Mouse (Mus musculus) left cerebral cortex, postnatal 14 days (tissue): ENCODE data around the gene Cdk14. TPM values are rescaled to one million over a fixed set of nuclear protein-coding genes. Genes with fewer than 3 reads are reported as not detected.
A peak's percentile ranks its signal among the peaks of the same experiment; 100 is the strongest.
"Not testable (repeated sequence)": the region's sequence is repeated elsewhere in the genome, so short reads cannot be mapped to it uniquely, and the experiment has no call there.

Experiments used
- DNase-seq, 2 experiments: peaks; one replicate each; pipeline ENCODE4 v3.0.0; 2021 to 2022; ENCODE audit warnings: low spot score in 2 of 2, mixed read lengths in 1 of 2
- intact Hi-C: fragments of 180-260 bp; cut with DNase I; formaldehyde crosslinking; loops from one replicate; pipeline ENCODE4 v1.15.1; 2025
- total RNA-seq, 2 experiments: library from RNA; stranded (reverse); gene quantifications; 2 replicates each; pipeline ENCODE4 v1.2.3; 2021

Gene Cdk14
- total RNA-seq, 2 experiments from 2014 or later = 159 to 167 TPM

GRCm38 (mm10) chr5:5240121-5240520, 180.0 kb downstream of the Cdk14 start:
- intact Hi-C loops = no loop called here
- peak in 1 of 2 experiments; percentile 44 for DNase-seq

- DNase-seq, intact Hi-C loops: not testable (repeated sequence)
Observed at GRCm38 (mm10) chr5:5234935-5235334, 185.2 kb downstream of the Cdk14 start.

- DNase-seq = no peak
- intact Hi-C loops = no loop called here
Observed at GRCm38 (mm10) chr5:5226966-5227365, 193.1 kb downstream of the Cdk14 start.

DNA sequence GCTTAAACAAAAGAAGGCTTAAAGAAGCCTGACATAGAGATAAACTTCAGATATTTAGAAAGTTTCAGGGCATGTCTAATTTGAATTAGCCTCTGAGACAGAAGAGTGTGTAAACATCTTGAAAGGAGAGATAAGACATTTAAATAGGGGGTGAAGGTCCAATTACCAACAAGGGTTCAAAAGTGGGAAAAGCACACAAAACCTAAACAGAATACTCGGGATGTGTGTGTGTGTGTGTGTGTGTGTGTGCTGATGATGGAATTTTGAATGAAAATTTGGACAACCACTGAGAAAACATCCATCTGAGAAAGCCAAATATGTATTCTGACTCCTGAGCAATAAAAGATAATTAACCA, 208.4 kb downstream of the Cdk14 start:
- intact Hi-C loops = no loop called here
- DNase-seq = no peak

DNA sequence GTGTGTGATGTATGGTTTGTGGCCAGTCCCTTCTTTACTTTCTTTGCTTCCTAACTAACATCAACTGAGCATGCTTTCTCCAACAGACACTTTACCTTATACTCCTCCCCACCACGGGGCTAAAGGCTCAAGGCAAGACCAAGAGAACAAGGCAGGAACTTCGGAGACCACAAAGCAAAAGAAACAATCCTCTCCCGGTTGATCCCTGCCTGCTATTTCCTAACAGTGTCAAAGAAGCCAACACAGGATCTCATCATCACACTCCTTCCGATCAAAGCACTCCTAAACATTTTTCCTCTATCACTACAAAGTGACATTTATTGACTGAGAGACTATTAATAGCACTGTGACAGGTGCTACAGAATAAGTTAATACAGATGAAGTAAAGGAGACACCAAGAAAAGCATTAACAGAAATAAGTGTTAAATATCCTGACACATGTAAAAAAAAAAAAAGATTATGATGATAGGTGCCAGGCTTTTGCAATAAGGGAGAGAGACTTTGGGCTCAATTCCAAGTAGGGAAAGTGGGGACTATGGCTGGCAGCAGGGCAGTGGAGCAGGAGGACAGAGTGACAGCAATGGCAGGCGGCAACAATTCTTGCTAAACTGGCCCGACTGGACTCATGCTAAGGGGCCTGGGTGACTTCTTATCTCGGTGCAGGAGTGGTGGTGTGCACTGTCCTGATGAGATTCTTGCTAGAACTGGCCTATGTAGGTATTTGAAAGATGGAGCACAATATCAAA, 208.9 kb downstream of the Cdk14 start:
- DNase-seq = no peak
- intact Hi-C loops = no loop called here

DNA sequence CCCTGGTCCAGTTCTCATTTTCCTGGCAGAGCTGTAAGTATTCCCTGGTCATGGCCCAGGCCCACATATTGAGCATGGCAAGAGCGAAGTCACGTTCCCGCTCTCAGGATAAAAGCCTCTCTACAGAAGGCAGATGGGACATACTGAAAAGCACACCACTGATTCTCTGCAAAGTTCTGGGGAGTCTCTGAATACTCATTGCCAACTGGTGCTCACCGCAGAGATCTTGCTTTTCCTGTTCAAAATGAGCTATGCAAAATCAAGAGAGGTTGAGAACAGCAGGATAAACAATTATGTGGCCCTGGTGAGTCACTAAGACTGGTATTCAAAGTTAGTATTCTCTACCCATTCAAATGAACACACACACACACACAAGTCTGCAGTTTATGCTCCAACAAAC, 212.1 kb downstream of the Cdk14 start:
- intact Hi-C loops = no loop called here
- DNase-seq = peak in 1 of 2 experiments; percentile 15

DNA sequence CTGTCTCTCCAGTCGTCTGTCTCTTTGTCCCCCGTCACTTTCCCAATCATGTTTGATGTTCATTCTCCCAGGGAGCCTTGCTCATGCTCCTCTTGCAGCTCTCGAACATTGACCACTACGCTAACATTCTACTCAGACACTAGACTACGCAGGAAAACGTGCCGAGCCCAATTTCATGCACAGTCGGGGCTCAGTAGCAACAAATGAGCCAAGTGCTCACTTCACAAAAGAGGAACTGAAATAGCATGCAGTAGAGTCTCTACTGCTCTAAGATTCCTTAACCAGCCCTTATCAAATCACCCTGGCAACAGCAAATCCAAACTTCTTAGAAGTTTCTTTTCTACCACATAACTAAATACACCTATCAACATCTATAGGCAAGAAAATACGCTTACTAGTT, 214.1 kb downstream of the Cdk14 start:
- intact Hi-C loops = no loop called here
- no peak for DNase-seq

DNA sequence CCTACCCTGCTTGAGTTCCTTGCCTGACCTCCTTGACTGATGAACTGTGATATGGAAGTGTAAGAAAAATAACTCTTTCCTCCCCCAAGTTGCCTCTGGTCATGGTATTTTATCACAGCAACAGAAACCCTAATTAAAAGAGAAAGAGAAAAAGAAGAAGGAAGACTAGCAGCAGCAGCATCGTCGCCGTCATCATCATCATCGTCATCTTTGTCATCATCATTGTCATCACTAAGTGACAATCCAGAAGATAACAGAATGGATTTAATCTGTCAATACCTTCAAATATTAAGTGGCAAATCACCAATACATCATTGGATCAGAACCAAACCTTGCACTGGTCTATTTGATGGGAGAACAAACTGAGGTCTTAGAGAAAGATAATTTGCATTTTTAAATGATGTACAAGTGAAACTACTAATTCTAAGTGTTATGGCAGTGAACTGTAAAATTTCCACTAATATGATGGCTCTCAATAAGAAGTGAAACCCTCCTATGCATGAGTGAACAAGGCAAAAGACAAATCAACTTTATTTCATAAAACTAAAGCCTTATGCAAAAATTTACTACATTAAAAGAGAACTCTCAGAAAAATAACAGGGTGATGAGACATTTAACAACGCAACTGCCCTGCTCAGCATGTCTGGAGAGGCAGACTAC, 225.4 kb downstream of the Cdk14 start:
- intact Hi-C loops = no loop called here
- no peak for DNase-seq

DNA sequence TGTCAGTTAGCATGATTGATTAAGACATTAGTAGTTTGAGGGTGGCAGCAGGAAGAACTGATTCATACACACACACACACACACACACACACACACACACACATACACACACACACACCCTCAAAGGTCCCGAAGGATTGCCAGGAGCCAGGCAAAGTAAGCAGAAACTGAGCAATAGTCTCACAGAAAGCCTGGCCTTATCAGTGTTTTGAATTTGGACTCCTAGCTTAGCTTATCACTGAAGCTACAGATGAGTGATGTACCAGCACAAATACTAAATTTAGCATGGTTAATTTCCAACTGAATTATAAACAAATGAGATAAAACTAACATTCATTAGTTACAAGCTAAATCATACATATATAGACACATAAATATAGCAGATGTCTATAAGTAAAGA, 230.5 kb downstream of the Cdk14 start:
- DNase-seq = no peak
- intact Hi-C loops = no loop called here

DNA sequence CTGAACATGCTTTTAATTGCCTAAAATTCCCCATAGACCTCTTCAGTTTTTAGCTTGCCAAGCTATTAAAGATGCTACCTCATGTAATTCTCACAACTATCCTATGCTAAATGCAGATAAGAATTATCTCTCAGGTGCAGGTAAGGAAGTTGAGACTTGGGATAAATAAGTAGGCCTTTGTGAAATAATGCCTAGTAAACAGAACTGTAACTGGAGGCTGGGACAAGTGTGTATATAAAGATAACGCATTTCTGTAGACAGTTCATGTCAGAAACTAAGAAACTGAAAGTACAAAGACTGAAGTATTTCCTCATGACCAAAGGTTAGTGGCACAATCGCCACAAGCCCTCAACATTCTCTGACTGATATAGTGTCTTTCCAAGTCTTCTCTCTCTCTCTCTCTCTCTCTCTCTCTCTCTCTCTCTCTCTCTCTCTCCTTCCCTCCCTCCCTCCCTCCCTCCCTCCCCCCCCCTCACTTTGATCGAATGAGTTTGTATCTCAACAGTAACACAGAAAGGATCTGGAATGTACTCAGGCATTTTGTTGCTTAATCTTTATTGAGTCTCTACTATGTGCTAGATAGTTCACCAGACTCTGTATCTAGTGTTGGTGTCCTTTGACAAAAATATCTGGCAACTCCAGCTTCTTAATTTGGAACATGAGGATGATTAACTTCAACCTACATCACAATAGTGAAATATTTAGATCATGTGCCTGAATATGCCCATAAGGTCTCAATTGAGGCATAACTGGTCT, 233.9 kb downstream of the Cdk14 start:
- no peak for DNase-seq
- intact Hi-C loops = no loop called here

- DNase-seq = no peak
- intact Hi-C loops = no loop called here
Observed at GRCm38 (mm10) chr5:5185521-5185920, 234.6 kb downstream of the Cdk14 start.

DNA sequence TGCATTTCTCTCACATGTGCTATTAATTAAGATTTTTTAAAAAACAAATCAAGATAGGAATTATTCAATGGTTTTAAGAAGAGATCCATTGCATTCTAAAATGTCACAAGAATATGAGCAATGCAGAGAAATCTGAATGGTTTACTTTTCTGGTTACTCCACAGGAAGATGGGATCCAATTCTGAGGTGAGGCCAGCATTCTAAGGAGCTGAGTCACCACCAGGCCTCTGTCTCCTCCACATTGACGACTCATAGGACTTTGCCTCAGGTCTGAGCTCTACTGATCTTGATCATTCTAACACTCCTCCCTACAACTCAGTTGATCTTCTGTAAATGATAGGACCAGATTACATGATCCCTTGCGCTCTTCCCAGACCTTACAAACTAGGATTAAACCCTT, 239.4 kb downstream of the Cdk14 start:
- DNase-seq = no peak
- intact Hi-C loops = no loop called here

DNA sequence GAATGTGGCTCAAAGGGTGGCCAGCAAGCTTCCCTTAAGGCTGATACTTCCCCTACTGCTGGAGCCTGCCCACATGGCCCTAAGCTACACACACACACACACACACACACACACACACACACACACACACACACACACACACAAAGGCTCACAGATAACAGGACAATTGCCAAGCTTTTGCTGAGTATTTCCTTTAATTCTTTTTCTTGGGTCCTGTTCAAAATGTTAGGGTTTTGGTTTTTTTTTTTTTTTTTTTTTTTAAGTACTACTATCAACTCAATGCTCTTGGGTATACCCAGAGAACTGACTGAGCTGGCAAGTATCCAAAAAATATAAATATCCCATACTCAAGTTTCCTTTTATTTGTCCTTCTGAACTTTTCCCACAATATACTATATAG, 239.8 kb downstream of the Cdk14 start:
- DNase-seq = no peak
- intact Hi-C loops = no loop called here

GRCm38 (mm10) chr5:5176052-5176451, 244.1 kb downstream of the Cdk14 start:
- no peak for DNase-seq
- intact Hi-C loops = no loop called here

DNA sequence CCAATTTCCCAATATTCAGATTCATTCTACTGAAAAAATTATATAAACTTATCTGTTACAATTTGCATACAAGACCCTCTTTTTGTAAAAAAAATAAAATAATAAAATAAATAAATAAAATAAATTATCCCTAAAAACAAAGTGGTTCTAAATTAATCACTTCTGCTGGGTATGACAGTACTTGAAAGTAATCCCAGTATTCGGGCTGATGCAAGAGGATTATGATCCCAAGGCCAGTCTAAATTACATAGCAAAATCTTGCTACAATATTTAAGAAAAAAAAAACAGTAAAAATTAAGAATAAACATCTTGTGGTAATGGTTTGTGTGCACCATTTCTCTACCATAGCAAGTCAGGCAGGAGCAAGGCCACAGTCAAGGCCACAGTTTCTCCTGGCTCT, 244.5 kb downstream of the Cdk14 start:
- DNase-seq = no peak
- intact Hi-C loops = no loop called here

DNA sequence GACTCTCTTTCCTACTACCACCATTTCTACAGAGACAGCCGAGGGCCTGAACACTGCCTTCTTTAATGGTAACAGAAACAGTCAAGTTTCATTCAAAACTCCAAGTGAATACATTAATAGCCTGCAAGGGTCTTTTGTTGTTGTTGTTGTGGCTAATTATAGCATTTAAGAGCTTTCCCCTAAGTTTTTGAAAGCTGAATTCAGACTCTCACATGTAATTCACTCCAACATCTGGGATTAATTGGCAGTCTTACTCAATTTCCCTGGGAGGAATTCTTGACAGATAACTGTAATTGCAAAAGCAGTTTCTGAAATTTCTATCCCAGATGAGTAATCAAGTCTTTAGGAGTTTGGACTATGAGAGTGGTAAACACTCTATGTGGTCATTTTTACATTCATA, 245.0 kb downstream of the Cdk14 start:
- intact Hi-C loops = no loop called here
- DNase-seq = no peak

- intact Hi-C loops = loop anchor here (10.0 kb wide), 1 partner anchor 171 kb away; no protein-coding TSS in a partner anchor
- DNase-seq = no peak
Observed at GRCm38 (mm10) chr5:5166086-5166485, 254.0 kb downstream of the Cdk14 start.

DNA sequence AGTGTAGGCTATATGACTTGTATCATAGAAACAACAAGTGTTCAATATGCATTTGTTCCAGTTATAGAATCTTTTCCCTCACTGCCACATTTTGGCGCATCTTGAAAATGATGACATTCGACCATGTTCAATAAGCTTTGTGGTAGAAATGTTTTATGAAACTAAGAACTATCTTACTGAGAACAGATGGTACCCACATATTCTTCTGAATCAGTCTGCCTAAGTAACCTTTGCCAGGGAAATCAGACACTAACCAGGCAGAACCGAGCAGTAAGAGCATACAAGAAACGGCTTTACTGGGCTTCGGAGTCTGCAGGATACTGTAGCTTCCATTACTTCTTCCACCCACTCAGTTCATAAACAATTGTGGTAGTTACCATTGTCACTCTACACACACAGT, 255.8 kb downstream of the Cdk14 start:
- intact Hi-C loops = loop anchor here (10.0 kb wide), 1 partner anchor 170 kb away; no protein-coding TSS in a partner anchor
- DNase-seq = no peak

DNA sequence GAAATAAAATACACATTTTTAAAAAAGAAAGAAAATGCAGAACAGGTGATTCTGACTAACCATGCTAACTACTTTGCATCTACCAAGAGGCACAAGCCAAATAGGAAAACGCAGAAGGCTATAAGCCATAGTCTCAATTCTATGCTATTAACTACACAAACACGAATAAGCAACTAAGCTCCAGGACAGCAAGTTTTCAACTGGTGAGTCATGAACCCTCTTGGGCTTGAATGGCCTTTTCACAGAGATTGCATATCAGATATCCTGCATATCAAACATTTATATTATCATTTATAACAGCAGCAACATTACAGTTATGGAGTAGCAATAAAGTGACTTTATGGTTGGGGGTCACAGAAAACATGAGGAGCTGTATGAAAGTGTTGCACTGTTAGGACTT, 256.3 kb downstream of the Cdk14 start:
- intact Hi-C loops = loop anchor here (10.0 kb wide), 1 partner anchor 169 kb away; no protein-coding TSS in a partner anchor
- no peak for DNase-seq

DNA sequence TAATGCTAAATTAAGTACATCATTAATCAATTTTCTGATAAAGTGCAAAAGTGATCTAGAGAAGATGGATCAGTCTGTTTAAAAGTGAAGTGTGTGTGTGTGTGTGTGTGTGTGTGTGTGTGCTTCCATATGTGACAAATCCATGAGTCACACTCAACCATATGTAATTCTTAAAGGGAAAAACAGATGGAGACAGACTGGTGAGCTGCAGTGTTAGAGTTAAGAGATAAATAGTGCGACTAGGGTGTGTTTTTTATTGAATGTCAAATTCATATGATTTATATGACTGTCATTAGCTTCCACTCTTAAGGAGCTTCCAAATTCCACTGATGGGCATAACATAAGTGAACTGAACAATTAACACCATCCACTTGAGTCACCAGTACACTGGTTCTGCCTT, 260.6 kb downstream of the Cdk14 start:
- peak in 1 of 2 experiments; percentile 28 for DNase-seq
- intact Hi-C loops = no loop called here
